Mouse (Mus musculus): ENCODE measurements around the gene Fcrls.

DNA sequence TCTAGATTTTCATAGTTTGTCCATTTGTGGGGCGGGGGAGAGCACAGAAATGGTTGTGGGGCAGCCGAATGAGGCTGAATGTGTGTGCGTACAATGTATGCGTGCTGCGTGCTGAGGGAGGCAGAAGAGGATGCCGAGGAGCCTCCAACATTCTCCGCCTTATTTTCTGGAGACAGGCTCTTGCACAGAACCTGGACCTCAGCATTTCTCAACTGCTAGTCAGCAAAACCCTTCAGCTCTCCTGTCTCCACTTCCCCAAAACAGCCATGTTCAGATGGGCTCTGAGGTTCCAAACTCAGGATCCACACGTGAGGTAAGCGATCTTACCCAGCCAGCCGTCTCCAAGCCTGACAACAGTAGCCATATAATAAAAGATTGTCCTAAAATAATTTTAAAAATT lies 8.3 kb downstream of the Fcrls start:
- TF ChIP-seq CTCF (IDR thresholded peaks at IDR 0.05; ENCODE audit: low read depth) (no peak), EP300 (IDR thresholded peaks at IDR 0.05; ENCODE audit: low read depth) (no peak)

All from liver, embryonic 14.5 days (tissue).